Mouse (Mus musculus) stomach, postnatal 0 days (tissue): Measurements from ENCODE around the gene Bpifb5.

Experiments
- CTCF ChIP-seq: IDR thresholded peaks from 2 replicates; pipeline ENCODE4 v1.5.1; 2016; ENCODE audit warnings: antibody characterized with exemption, low read depth, mild to moderate bottlenecking, moderate library complexity
- EP300 ChIP-seq: optimal IDR thresholded peaks from 2 replicates; pipeline ENCODE3; 2016; ENCODE audit warnings: antibody characterized with exemption

DNA sequence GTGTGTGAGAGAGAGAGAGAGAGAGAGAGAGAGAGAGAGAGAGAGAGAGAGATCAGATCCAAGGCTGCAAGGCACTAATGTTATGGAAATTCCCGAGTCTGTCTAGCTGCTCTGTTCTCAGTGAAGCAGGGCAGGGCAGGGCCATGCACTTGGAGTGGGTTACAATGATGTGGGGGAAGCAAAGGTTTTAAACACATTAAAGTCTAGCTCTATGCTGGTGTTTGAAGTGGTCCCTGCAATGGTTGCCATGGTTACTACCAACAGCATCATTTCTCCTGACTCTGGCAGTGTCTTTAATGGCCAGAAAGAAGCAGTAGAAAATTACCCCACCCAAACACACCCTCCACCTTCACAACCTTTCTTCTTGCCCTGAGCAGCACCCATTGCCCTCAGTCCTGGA lies 12.4 kb upstream of the Bpifb5 start:
- TF ChIP-seq CTCF (no peak), EP300 (no peak)
